Mouse (Mus musculus) midbrain, embryonic 15.5 days (tissue): Measurements from ENCODE around the gene Gm9. TPM values are rescaled to one million over a fixed set of nuclear protein-coding genes. Genes with fewer than 3 reads are reported as not detected.
"Not testable (repeated sequence)": the region's sequence is repeated elsewhere in the genome, so short reads cannot be mapped to it uniquely, and the experiment has no call there.

Experiments used
- ATAC-seq: fragments of 200-750 bp; cut with Nextera tagmentation; replicated peaks from 2 replicates; pipeline ENCODE4 v1.8.0; 2017; ENCODE audit warnings: moderate TSS enrichment
- H3K27ac ChIP-seq: fragments of 300-500 bp; sonication (generic); 2 replicates; pipeline ENCODE4 v1.5.1; 2015; ENCODE audit warnings: mild to moderate bottlenecking, inconsistent platforms
- H3K27me3 ChIP-seq: fragments of 300-500 bp; sonication (generic); replicated peaks from 2 replicates; pipeline ENCODE4 v1.6.1; 2015; ENCODE audit warnings: inconsistent platforms
- H3K36me3 ChIP-seq: fragments of 300-500 bp; sonication (generic); replicated peaks from 2 replicates; pipeline ENCODE4 v1.6.1; 2015; ENCODE audit warnings: inconsistent platforms
- H3K4me1 ChIP-seq: fragments of 300-500 bp; sonication (generic); 2 replicates; pipeline ENCODE4 v1.6.1; 2015; ENCODE audit warnings: inconsistent platforms
- H3K4me2 ChIP-seq: fragments of 300-500 bp; sonication (generic); 2 replicates; pipeline ENCODE4 v1.6.1; 2015; ENCODE audit warnings: inconsistent platforms, mild to moderate bottlenecking, moderate library complexity
- H3K4me3 ChIP-seq: fragments of 300-500 bp; sonication (generic); 2 replicates; pipeline ENCODE4 v1.5.1; 2015; ENCODE audit warnings: mild to moderate bottlenecking, inconsistent platforms
- H3K9ac ChIP-seq: fragments of 300-500 bp; sonication (generic); 2 replicates; pipeline ENCODE4 v1.6.1; 2015; ENCODE audit warnings: mild to moderate bottlenecking, inconsistent platforms
- H3K9me3 ChIP-seq: fragments of 300-500 bp; sonication (generic); 2 replicates; pipeline ENCODE4 v1.6.1; 2016; ENCODE audit warnings: inconsistent platforms
- WGBS: fragments of 180-500 bp; shearing (Covaris S2); methylation state at CpG from one replicate; pipeline ENCODE4 v1.1.7; 2015; ENCODE audit warnings: mixed read lengths; 5-methylcytosine and 5-hydroxymethylcytosine counted together
- polyA plus RNA-seq: library from polyadenylated mRNA; unstranded; fragments of >200 nt; fragmentation: Nextera tagmentation; extraction: Ambion mirVana; gene quantifications from 2 replicates; pipeline ENCODE4 v1.2.1, GENCODE M21; 2015

Gm9 gene
- not detected in 2 replicates for polyA plus RNA-seq

DNA sequence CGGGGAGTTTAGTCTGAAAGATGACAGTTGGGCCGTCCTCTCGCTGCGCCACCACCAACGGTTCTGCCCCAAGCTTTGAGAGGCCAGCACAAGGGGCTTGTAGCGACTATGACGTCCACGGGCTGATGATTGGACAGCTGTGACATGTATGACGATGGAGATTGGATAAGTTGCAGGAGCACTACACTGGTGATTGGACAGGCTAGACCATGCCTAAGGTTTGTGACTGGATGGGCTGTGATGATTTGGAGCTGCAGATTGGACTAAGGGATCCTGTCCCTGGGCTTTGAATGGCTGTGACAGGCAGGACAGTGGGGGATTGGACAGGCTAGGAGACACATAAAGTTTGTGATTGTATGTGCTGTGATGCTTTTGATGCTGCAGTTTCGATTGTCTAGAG lies at the start of gene Gm9:
Gm9 (minus strand) TSS at position 101 of the 400 bp plus-strand sequence.
- Histone ChIP-seq H3K36me3 (no peaks in the 10 kb centered on the region), H3K4me1 (no peaks in the 10 kb centered on the region), H3K4me3 (no peak within 1 kb of the TSS), H3K9me3 (no peaks in the 10 kb centered on the region), H3K27me3 (no peaks in the 10 kb centered on the region), H3K9ac (no peak within 1 kb of the TSS), H3K27ac (no peak within 1 kb of the TSS), H3K4me2 (no peak within 1 kb of the TSS)
- no peak for ATAC-seq
- 86% methylated on average over 10 of the region's 10 CpGs for WGBS

DNA sequence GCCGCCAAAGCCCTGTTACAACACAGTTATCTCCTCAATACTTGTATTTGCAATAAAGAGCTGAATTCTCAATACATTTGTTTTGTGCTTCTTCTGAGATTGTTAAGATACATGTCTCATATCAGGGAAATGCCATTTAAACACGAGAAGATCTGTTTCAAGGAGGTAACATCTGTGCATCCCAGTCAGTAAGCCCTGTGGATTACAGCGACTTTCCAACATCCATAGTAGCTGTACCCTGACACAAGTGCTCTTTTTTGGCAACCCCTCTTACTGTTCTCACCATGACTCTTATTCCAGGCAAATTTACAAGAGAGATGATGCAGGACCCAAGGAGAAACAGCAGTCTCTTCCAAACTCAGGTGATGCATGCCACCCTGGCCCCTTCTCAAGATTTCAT lies 38.8 kb upstream of the Gm9 start, which contains the start of gene Rhox3a:
Rhox3a (plus strand) TSS at position 301 of the 400 bp plus-strand sequence.
- H3K9me3 ChIP-seq, H3K4me2 ChIP-seq, H3K36me3 ChIP-seq, H3K27ac ChIP-seq, H3K9ac ChIP-seq, H3K4me1 ChIP-seq, ATAC-seq, H3K27me3 ChIP-seq, H3K4me3 ChIP-seq: not testable (repeated sequence)
- WGBS, result 78% methylated on average over 1 of the region's 3 CpGs

GRCm38 (mm10) chrX:37244676-37245075 lies 33.8 kb upstream of the Gm9 start, which contains the start of gene Rhox2a:
Rhox2a (plus strand) TSS chrX:37244976.
- not testable (repeated sequence) for ATAC-seq

GRCm38 (mm10) chrX:37222158-37222557 lies 11.3 kb upstream of the Gm9 start, which contains the start of gene Rhox1:
Rhox1 (minus strand) TSS chrX:37222258.
- H3K4me3 ChIP-seq, H3K9ac ChIP-seq, H3K9me3 ChIP-seq, H3K27ac ChIP-seq, ATAC-seq, H3K27me3 ChIP-seq, H3K4me1 ChIP-seq, H3K36me3 ChIP-seq, H3K4me2 ChIP-seq: not testable (repeated sequence)
- 64% methylated on average over 1 of the region's 1 CpGs for WGBS

More at GRCm38 (mm10) chrX:37244676-37245075, 33.8 kb upstream of the Gm9 start, which contains the start of gene Rhox2a:
- H3K9ac ChIP-seq, H3K4me1 ChIP-seq, H3K27ac ChIP-seq, H3K27me3 ChIP-seq, H3K4me3 ChIP-seq, H3K36me3 ChIP-seq, H3K9me3 ChIP-seq, H3K4me2 ChIP-seq: not testable (repeated sequence)
- whole genome bisulfite sequencing, result no CpG with 5 or more reads among the region's 9 CpGs

- no peak for ATAC-seq
- Histone ChIP-seq H3K4me1 (no peaks in the 10 kb centered on the region), H3K27me3 (no peaks in the 10 kb centered on the region), H3K27ac (no peak overlapping the region), H3K9me3 (no peaks in the 10 kb centered on the region), H3K4me2 (no peak overlapping the region), H3K9ac (no peak overlapping the region), H3K4me3 (no peak overlapping the region), H3K36me3 (no peaks in the 10 kb centered on the region)
- 62% methylated on average over 8 of the region's 8 CpGs for WGBS
Observed at GRCm38 (mm10) chrX:37198676-37199075, 12.2 kb downstream of the Gm9 start.

- whole genome bisulfite sequencing, result 30% methylated on average over 28 of the region's 28 CpGs
- no peaks in the 10 kb centered on the region for H3K36me3 ChIP-seq
Observed at GRCm38 (mm10) chrX:37191744-37192379, 19.0 kb downstream of the Gm9 start.

GRCm38 (mm10) chrX:37191105-37191743 lies 19.6 kb downstream of the Gm9 start, which contains the start of the genes Ndufa1 and Rnf113a1:
Ndufa1 (minus strand) TSS chrX:37191163.
Rnf113a1 (plus strand) TSS chrX:37191245.
- no peaks in the 10 kb centered on the region for H3K36me3 ChIP-seq
- H3K4me2 ChIP-seq, result peak within 1 kb of the TSS; percentile 53
- no peaks in the 10 kb centered on the region for H3K9me3 ChIP-seq
- no peaks in the 10 kb centered on the region for H3K27me3 ChIP-seq
- H3K4me3 ChIP-seq, result peak within 1 kb of the TSS; percentile 46
- H3K27ac ChIP-seq, result peak within 1 kb of the TSS; percentile 82
- peak; percentile 96 for ATAC-seq
- H3K9ac ChIP-seq, result peak within 1 kb of the TSS; percentile 46
- 22% methylated on average over 63 of the region's 63 CpGs for WGBS
- H3K4me1 ChIP-seq, result peaks cover 12% of the 10 kb centered on the region

More at GRCm38 (mm10) chrX:37191744-37192379, 19.0 kb downstream of the Gm9 start:
- H3K4me3 ChIP-seq, result peak overlapping the region; percentile 46
- H3K9ac ChIP-seq, result peak overlapping the region; percentile 45
- H3K4me2 ChIP-seq, result peak overlapping the region; percentile 53
- H3K9me3 ChIP-seq, result no peaks in the 10 kb centered on the region
- peak; percentile 45 for ATAC-seq
- H3K4me1 ChIP-seq, result peaks cover 12% of the 10 kb centered on the region
- H3K27ac ChIP-seq, result peak overlapping the region; percentile 82
- no peaks in the 10 kb centered on the region for H3K27me3 ChIP-seq

GRCm38 (mm10) chrX:37190755-37191104 lies 20.1 kb downstream of the Gm9 start:
- peak overlapping the region; percentile 46 for H3K9ac ChIP-seq
- peak; percentile 79 for ATAC-seq

DNA sequence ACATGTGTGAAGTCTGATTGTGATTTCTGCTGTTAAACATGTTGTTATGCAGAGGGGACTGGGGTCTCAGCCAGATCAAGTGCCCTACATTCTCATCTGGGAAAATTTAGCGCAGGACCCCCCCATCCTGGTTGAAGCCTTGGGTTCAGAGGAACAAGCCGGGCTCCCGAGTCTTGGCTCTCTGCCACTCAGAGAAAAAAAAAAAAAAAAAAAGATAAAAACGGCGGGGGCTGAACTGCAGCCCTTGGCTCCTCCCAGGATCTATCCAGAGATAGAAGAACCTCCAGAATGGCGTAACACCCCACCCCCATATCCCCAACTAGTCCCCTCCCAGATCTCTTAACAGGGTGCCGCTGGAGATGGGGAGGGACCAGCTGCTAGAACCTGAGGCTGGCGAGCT lies 26.4 kb downstream of the Gm9 start:
- H3K9me3 ChIP-seq, ATAC-seq, H3K27me3 ChIP-seq, H3K4me1 ChIP-seq, H3K27ac ChIP-seq, H3K4me3 ChIP-seq, H3K4me2 ChIP-seq, H3K9ac ChIP-seq, H3K36me3 ChIP-seq: not testable (repeated sequence)
- WGBS, result 69% methylated on average over 8 of the region's 8 CpGs

More at GRCm38 (mm10) chrX:37190755-37191104, 20.1 kb downstream of the Gm9 start:
- Histone ChIP-seq H3K36me3 (no peaks in the 10 kb centered on the region), H3K27me3 (no peaks in the 10 kb centered on the region), H3K27ac (peak overlapping the region; percentile 82; the same call in 1 of the 2 replicates), H3K4me1 (peaks cover 12% of the 10 kb centered on the region), H3K4me3 (peak overlapping the region; percentile 46), H3K9me3 (no peaks in the 10 kb centered on the region), H3K4me2 (peak overlapping the region; percentile 53)
- WGBS, result 30% methylated on average over 20 of the region's 20 CpGs

GRCm38 (mm10) chrX:37168742-37169141 lies 42.1 kb downstream of the Gm9 start, which contains the start of gene Akap14:
Akap14 (minus strand) TSS chrX:37168842.
- Histone ChIP-seq H3K4me3 (no peak within 1 kb of the TSS), H3K4me2 (no peak within 1 kb of the TSS), H3K9ac (no peak within 1 kb of the TSS), H3K4me1 (no peaks in the 10 kb centered on the region), H3K27ac (no peak within 1 kb of the TSS), H3K27me3 (no peaks in the 10 kb centered on the region), H3K9me3 (no peaks in the 10 kb centered on the region), H3K36me3 (no peaks in the 10 kb centered on the region)
- ATAC-seq, result no peak
- WGBS, result 37% methylated on average over 5 of the region's 5 CpGs

DNA sequence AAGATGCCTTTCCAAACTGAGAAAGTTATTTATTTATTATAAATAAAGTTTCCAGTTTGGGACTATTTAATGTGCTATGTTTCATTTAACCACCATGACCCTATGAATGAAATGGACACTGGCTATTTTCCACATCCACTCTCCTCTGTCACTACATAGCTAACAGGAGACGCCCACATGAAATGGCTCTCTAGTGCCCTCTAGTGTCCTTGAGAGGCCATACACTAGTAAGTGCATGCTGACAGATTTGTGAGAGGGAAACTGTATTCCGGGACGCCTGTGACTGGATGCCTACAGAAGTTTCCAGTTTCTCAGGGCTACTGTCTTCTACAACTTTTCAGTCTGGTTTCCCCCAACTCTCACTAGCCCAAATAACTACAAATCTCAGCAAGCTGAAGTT lies 43.8 kb downstream of the Gm9 start:
- no peak overlapping the region for H3K27ac ChIP-seq
- H3K4me1 ChIP-seq, result no peaks in the 10 kb centered on the region
- no peak overlapping the region for H3K4me2 ChIP-seq
- no peaks in the 10 kb centered on the region for H3K36me3 ChIP-seq
- H3K27me3 ChIP-seq, result no peaks in the 10 kb centered on the region
- no peak overlapping the region for H3K9ac ChIP-seq
- no peak for ATAC-seq
- H3K9me3 ChIP-seq, result no peaks in the 10 kb centered on the region
- no peak overlapping the region for H3K4me3 ChIP-seq
- WGBS, result 27% methylated on average over 3 of the region's 3 CpGs

DNA sequence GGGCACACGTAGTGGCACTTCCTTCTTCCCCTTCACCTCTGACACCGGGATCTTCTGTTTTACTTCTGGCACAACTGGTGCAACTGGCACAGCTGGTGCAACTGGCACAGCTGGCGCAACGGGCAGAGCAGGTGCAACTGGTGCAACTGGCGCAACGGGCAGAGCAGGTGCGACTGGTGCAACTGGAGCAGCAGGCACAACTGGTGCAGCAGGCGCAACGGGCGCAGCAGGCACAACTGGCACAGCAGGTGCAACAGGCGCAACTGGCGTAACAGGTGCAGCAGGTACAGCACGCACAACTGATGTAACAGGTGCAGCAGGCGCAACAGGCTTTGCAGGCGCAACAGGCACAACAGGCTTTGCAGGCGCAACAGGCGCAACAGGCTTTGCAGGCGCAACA lies 47.7 kb downstream of the Gm9 start:
- H3K4me2 ChIP-seq, result no peak overlapping the region
- no peaks in the 10 kb centered on the region for H3K4me1 ChIP-seq
- H3K4me3 ChIP-seq, result no peak overlapping the region
- H3K27ac ChIP-seq, result no peak overlapping the region
- no peak for ATAC-seq
- no peaks in the 10 kb centered on the region for H3K27me3 ChIP-seq
- H3K36me3 ChIP-seq, result no peaks in the 10 kb centered on the region
- no peaks in the 10 kb centered on the region for H3K9me3 ChIP-seq
- WGBS, result 82% methylated on average over 18 of the region's 18 CpGs
- no peak overlapping the region for H3K9ac ChIP-seq
